Mouse (Mus musculus) heart, embryonic 11.5 days (tissue): ENCODE data around the gene Mtmr4. TPM values are rescaled to one million over a fixed set of nuclear protein-coding genes. Genes with fewer than 3 reads are reported as not detected.

Experiments
- ATAC-seq: fragments of 200-750 bp; cut with Nextera tagmentation; replicated peaks from 2 replicates; pipeline ENCODE4 v1.8.0; 2017; ENCODE audit warnings: moderate library complexity; ENCODE audit not compliant: insufficient number of reproducible peaks, low FRiP score, low TSS enrichment
- H3K27ac ChIP-seq: fragments of 300-500 bp; sonication (generic); 2 replicates; pipeline ENCODE4 v1.5.1; 2014; ENCODE audit warnings: mild to moderate bottlenecking, low read depth, low read length
- H3K27me3 ChIP-seq: fragments of 300-500 bp; sonication (generic); 2 replicates; pipeline ENCODE4 v1.6.1; 2014; ENCODE audit warnings: mild to moderate bottlenecking, low read length, mixed read lengths; ENCODE audit not compliant: control insufficient read depth, insufficient read depth
- H3K36me3 ChIP-seq: fragments of 300-500 bp; sonication (generic); 2 replicates; pipeline ENCODE4 v1.6.1; 2014; ENCODE audit warnings: mild to moderate bottlenecking, low read length, moderate library complexity, mixed read lengths; ENCODE audit not compliant: control insufficient read depth, insufficient read depth
- H3K4me1 ChIP-seq: fragments of 300-500 bp; sonication (generic); 2 replicates; pipeline ENCODE4 v1.6.1; 2014; ENCODE audit warnings: low read length; ENCODE audit not compliant: control insufficient read depth, insufficient read depth
- H3K4me2 ChIP-seq: fragments of 300-500 bp; sonication (generic); 2 replicates; pipeline ENCODE4 v1.6.1; 2014; ENCODE audit warnings: mild to moderate bottlenecking, moderate library complexity
- H3K4me3 ChIP-seq: fragments of 300-500 bp; sonication (generic); 2 replicates; pipeline ENCODE4 v1.5.1; 2014; ENCODE audit warnings: low read depth, low read length
- H3K9ac ChIP-seq: fragments of 300-500 bp; sonication (generic); 2 replicates; pipeline ENCODE4 v1.6.1; 2014; ENCODE audit warnings: mild to moderate bottlenecking, low read depth, low read length, moderate library complexity
- H3K9me3 ChIP-seq: fragments of 300-500 bp; sonication (generic); replicated peaks from 2 replicates; pipeline ENCODE4 v1.6.1; 2016; ENCODE audit warnings: low read length; ENCODE audit not compliant: control insufficient read depth
- WGBS: fragments of 180-500 bp; shearing (Covaris S2); extraction: QIAGEN DNeasy Blood & Tissue Kit; methylation state at CpG from one replicate; pipeline ENCODE4 v1.1.7; 2014; ENCODE audit not compliant: insufficient replicate concordance; 5-methylcytosine and 5-hydroxymethylcytosine counted together
- polyA plus RNA-seq: library from polyadenylated mRNA; unstranded; fragments of >200 nt; fragmentation: Nextera tagmentation; extraction: Ambion mirVana; gene quantifications from 2 replicates; pipeline ENCODE4 v1.2.1, GENCODE M21; 2014

Mtmr4 gene
- polyA plus RNA-seq, 1 experiment from 2014 or later: 23.4 TPM

DNA sequence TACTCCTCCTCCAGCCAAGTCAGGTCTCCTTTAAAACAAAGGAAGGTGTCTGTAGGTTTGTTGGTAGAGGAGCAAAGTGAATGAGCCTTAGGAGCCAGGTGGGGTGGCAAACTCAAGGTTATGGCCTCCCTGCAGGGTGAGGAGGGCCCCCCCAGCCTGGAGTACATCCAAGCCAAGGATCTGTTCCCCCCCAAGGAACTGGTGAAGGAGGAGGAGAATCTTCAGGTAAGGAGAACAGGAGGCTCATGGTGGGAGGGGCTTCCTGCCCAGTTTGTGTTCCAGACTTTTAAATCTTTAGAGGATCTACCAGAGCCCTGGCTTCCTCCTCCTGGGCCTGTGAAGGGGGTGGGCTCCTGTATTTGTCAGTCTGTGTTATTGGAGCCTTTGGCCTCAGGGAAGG lies 5.1 kb downstream of the Mtmr4 start:
- Histone ChIP-seq H3K4me1 (peaks cover 31% of the 10 kb centered on the region), H3K9me3 (no peaks in the 10 kb centered on the region), H3K9ac (no peak overlapping the region), H3K27me3 (no peaks in the 10 kb centered on the region), H3K27ac (no peak overlapping the region), H3K36me3 (peaks cover 35% of the 10 kb centered on the region), H3K4me3 (no peak overlapping the region), H3K4me2 (no peak overlapping the region; the same call in 1 of the 2 replicates)
- no peak for ATAC-seq

DNA sequence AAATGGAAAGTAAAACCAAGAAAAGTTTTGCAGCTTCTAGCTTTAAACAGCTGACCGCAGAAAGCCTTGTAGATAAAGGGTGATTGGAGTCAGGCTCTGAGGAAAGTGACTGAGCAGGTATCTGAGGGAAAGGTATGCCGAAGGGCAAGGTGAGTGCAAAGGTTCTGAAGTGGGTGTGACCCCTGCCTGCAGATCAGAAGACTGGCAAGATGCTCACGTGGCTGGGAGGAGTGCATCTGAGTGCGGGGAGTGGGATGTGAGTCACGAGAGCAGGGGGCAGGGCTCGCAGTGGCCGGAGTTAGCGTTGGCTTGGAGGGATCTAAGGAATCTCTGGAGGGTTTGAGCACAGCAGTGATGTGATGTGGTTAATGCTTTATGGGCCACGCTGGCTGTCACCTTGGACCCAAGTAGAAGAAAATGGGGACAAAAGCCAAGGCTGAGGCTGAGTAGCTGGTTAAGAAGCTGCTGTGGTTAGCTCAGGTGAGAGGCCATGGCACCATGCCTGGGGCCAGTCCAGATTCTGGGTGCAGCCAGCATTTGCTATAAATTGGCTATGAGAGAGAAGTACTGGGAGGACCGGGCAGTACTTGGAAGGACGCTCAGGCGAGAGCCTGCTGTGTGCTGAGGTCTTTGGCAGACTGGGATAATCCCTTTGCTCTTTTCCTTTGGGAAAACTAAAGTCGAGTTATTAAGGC lies 7.6 kb downstream of the Mtmr4 start:
- Histone ChIP-seq H3K4me1 (peaks cover 13% of the 10 kb centered on the region), H3K4me3 (no peak overlapping the region), H3K4me2 (no peak overlapping the region), H3K9me3 (no peaks in the 10 kb centered on the region), H3K27me3 (no peaks in the 10 kb centered on the region), H3K36me3 (peaks cover 50% of the 10 kb centered on the region), H3K27ac (no peak overlapping the region), H3K9ac (no peak overlapping the region; the same call in 1 of the 2 replicates)
- 85% methylated on average over 13 of the region's 13 CpGs for WGBS
- ATAC-seq: no peak

DNA sequence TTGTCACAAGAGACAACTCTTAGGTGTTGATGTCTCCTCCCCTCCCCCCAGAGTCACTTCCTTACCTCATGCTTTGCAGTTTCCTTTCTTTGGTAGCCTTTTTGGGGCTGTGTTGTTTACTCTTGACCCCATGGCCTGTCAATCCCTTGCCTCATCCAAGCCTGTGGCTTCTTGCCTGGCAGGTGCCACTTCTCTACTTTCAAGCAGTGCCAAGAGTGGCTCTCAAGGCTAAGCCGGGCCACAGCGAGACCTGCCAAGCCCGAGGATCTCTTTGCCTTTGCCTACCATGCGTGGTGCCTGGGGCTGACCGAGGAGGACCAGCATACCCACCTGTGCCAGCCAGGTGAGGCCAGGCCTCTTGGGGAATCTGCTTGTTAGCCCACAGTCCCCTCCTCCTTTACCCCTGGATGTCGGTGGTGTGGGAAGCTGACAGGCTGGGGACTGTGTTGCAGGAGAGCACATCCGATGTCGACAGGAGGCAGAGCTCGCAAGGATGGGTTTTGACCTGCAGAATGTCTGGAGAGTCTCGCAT lies 8.4 kb downstream of the Mtmr4 start:
- Histone ChIP-seq H3K4me3 (no peak overlapping the region), H3K4me1 (peaks cover 10% of the 10 kb centered on the region), H3K27ac (no peak overlapping the region), H3K27me3 (no peaks in the 10 kb centered on the region), H3K36me3 (peaks cover 58% of the 10 kb centered on the region), H3K9ac (no peak overlapping the region), H3K9me3 (no peaks in the 10 kb centered on the region), H3K4me2 (no peak overlapping the region)
- WGBS: 90% methylated on average over 10 of the region's 10 CpGs
- no peak for ATAC-seq

DNA sequence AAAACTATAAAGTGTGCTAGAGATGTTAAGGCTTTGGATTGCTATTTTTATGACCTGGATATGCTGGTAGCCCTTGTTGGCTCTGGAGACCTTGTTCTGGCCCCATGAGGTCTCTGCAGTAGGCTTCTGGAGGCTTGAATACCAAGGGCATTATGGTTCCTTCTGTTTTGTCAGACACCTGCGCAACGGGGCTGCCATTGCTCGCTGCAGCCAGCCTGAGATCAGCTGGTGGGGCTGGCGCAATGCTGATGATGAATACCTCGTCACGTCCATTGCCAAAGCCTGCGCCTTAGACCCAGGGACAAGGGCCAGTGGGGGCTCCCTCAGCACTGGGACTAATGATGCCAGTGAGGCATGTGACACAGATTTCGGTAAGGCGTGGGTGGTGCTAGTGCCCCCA lies 10.3 kb downstream of the Mtmr4 start:
- H3K4me1 ChIP-seq: no peaks in the 10 kb centered on the region
- no peaks in the 10 kb centered on the region for H3K9me3 ChIP-seq
- H3K36me3 ChIP-seq: peaks cover 65% of the 10 kb centered on the region
- H3K4me2 ChIP-seq: no peak overlapping the region
- no peak for ATAC-seq
- WGBS: 86% methylated on average over 9 of the region's 9 CpGs
- no peak overlapping the region for H3K27ac ChIP-seq
- H3K27me3 ChIP-seq: no peaks in the 10 kb centered on the region
- H3K9ac ChIP-seq: no peak overlapping the region
- H3K4me3 ChIP-seq: no peak overlapping the region

DNA sequence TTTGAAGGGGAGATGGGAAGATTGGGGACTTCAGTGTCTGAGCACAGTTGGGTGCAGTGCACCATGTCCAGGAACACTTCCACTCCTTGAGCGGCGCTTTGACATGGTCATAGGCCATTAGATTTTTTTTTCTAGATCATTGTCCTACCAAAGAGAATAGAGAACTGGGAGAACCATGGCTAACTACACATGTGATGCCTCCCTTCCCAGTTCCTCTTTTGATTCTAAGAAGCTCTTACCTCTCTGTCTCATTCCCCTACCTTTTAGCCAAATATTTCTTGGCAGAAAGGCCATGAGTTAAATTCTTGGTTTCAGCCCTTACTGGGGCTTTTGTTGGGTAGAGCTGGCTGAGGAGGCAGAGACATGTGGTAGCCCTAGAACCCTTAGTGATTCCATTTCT lies 11.6 kb downstream of the Mtmr4 start:
- H3K9me3 ChIP-seq: no peaks in the 10 kb centered on the region
- ATAC-seq: no peak
- H3K27ac ChIP-seq: no peak overlapping the region
- WGBS: 94% methylated on average over 2 of the region's 2 CpGs
- H3K36me3 ChIP-seq: peaks cover 61% of the 10 kb centered on the region
- H3K27me3 ChIP-seq: no peaks in the 10 kb centered on the region
- no peak overlapping the region for H3K4me3 ChIP-seq
- no peak overlapping the region for H3K4me2 ChIP-seq
- no peak overlapping the region for H3K9ac ChIP-seq
- no peaks in the 10 kb centered on the region for H3K4me1 ChIP-seq

DNA sequence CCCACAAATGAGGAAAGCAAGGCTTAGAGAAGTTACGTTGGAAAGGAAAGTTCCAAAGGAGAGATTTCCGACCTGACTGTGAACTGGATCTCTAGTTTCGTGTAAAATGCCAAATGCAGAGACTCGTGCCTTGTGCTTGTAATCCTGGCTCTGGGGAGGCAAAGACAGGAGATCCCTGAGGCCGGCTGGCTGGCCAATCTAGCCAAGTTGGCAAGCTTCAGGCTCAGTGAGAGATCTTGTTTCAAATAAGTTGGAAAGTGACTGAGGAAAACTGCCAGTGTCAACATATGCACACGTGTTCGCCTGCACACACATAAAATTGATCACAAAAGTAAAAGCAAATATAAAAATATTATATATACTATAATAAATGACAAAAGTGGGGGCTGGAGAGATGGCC lies 17.3 kb downstream of the Mtmr4 start:
- Histone ChIP-seq H3K4me1 (no peaks in the 10 kb centered on the region), H3K9me3 (no peaks in the 10 kb centered on the region), H3K4me3 (no peak overlapping the region), H3K9ac (no peak overlapping the region), H3K36me3 (peaks cover 54% of the 10 kb centered on the region), H3K27ac (no peak overlapping the region), H3K4me2 (no peak overlapping the region), H3K27me3 (no peaks in the 10 kb centered on the region)
- no peak for ATAC-seq
- 83% methylated on average over 7 of the region's 7 CpGs for WGBS

DNA sequence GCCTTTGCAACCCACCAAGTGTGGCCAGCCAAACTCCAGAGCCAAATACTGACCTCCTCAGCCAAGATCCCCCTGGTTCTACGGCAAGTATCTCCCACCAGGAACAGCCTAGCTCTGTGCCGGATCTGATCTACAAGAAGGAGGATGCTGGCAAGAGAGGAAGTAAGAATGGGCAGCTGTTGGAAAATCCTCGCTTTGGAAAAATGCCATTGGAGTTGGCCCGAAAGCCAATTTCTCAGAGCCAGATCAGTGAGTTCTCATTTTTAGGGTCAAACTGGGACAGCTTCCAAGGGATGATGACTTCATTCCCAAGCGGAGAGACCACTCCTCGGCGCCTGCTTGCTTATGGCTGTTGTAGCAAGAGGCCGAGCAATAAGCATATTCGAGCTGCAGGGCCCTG lies 19.6 kb downstream of the Mtmr4 start:
- 91% methylated on average over 9 of the region's 9 CpGs for WGBS
- H3K36me3 ChIP-seq: peaks cover 57% of the 10 kb centered on the region

DNA sequence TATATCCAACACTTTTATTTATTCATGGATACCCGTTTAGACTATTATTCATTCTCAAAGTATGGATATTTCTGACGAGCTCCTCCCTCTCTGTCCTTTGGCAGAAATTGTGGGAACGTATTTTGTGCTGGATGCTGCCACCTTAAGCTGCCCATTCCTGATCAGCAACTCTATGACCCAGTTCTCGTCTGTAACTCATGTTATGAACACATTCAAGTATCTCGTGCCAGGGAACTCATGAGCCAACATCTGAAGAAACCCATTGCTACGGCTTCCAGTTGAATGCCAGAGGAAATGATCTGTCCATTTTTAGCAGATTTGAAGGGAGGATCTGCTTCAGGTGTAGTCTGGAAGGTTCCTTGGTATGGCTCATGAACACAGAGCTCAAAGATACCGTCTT lies 22.0 kb downstream of the Mtmr4 start:
- no peak overlapping the region for H3K9ac ChIP-seq
- whole genome bisulfite sequencing: 86% methylated on average over 7 of the region's 7 CpGs
- no peak overlapping the region for H3K4me3 ChIP-seq
- no peak for ATAC-seq
- H3K27me3 ChIP-seq: no peaks in the 10 kb centered on the region
- H3K4me1 ChIP-seq: no peaks in the 10 kb centered on the region
- peaks cover 64% of the 10 kb centered on the region for H3K36me3 ChIP-seq
- H3K9me3 ChIP-seq: no peaks in the 10 kb centered on the region
- H3K27ac ChIP-seq: no peak overlapping the region
- no peak overlapping the region for H3K4me2 ChIP-seq

More for the DNA sequence above, 19.6 kb downstream of the Mtmr4 start:
- no peak overlapping the region for H3K9ac ChIP-seq
- no peak overlapping the region for H3K4me2 ChIP-seq
- no peaks in the 10 kb centered on the region for H3K9me3 ChIP-seq
- no peaks in the 10 kb centered on the region for H3K4me1 ChIP-seq
- no peak for ATAC-seq
- no peak overlapping the region for H3K27ac ChIP-seq
- no peaks in the 10 kb centered on the region for H3K27me3 ChIP-seq
- no peak overlapping the region for H3K4me3 ChIP-seq

DNA sequence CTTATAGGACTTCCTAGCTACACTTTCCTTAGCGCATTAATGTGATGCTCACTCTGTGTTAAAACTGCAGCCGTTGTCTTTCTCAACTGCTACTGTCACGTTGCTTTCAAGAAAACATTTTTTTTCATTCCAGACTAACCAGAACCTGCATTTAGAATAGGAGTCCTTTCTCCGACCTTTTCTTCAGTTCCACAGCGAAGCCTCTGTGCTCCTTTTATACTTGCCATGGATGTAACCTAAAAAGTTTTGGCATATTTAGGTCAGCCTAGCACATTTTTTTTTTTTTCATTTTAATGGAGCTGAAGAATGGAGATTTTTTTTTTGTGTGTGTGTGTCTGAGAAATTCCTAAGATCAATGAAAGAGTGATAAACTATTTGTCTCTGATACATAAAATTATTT lies 23.6 kb downstream of the Mtmr4 start:
- Histone ChIP-seq H3K9me3 (no peaks in the 10 kb centered on the region), H3K27ac (no peak overlapping the region), H3K4me2 (no peak overlapping the region), H3K36me3 (peaks cover 59% of the 10 kb centered on the region), H3K9ac (no peak overlapping the region), H3K4me1 (no peaks in the 10 kb centered on the region), H3K4me3 (no peak overlapping the region), H3K27me3 (no peaks in the 10 kb centered on the region)
- 88% methylated on average over 5 of the region's 5 CpGs for WGBS
- ATAC-seq: no peak
